Mouse (Mus musculus): ENCODE results near the gene Klf6.

The Klf6 gene

DNA sequence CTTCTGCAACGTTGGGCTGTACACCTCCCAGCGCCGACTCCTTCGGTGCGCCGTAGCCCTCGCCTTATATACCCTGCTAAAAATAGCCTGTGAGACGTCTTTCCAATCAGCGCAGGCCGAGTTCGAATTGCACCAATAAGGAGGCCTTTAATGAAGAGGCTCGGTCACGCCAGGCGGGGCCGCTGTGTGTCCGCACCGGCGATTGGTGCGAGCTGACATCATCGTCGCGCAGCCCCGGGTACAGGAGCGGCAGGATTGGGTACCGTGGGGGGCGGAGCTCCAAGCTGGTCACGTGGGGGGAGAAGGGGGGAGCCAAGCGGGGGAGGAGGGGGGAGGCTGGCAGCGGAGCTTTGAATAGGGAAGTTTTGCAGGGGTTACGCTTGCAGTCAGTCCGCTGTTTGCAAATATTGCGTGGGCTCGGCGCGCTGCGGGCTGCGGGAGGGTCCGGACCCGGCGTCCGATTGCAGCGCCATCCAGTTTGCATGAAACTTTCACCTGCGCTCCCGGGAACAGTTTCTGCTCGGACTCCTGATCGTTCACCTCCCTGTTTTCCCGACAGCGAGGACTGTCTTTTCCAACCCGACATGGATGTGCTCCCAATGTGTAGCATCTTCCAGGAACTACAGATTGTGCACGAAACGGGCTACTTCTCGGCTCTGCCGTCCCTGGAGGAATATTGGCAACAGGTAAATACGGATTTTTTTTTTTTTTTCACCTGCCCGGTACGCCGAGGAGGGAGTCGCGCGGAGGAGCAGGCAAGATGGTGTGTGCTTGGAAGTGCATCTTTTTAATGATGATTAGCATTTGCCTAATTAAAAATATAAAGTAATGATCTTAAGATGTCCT is at the start of gene Klf6:
Klf6 (plus strand) TSS at position 326 of the 846 bp plus-strand sequence.
- DNase-seq (ENCODE audit: low spot score): peak; percentile 99

DNA sequence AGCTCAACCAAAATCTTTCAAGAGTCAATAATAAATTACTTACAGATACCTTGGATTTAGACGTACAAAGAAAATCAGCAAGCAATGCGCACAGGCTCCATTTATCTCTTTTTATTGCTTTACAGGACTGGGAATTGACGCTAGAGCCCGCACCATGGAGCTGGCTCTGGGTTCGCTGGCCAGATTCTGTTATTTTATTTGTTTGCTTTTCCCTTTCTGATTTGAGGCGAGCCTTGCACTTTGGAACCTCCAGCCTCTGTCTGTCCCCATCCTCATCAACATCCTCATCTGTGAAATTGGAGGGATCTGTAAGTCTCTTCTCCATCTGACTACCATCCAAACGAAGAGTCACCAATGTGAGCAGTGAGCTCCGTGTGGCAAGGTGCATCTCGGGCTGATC is 47.8 kb upstream of the Klf6 start:
- DNase-seq (ENCODE audit: low spot score): no peak

DNA sequence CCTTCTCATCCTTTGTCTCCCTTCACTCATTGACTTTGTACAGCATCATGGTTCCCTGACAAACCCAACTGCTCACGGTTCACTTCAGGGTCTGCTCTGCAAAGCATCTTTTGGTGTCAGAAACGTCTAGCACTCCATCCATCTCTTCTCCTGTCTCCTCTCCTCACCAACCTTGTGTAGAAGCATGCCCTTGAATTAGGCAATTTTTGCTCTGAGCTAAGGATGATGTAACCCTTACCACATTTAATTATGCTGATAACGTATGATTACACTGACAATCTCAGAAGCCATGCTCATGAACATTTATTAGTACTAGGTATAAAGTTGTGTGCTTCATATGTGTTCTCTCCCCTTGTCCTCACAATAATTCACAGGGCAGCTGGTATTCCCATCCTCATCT is 44.0 kb upstream of the Klf6 start:
- DNase-seq (ENCODE audit: low spot score): no peak

DNA sequence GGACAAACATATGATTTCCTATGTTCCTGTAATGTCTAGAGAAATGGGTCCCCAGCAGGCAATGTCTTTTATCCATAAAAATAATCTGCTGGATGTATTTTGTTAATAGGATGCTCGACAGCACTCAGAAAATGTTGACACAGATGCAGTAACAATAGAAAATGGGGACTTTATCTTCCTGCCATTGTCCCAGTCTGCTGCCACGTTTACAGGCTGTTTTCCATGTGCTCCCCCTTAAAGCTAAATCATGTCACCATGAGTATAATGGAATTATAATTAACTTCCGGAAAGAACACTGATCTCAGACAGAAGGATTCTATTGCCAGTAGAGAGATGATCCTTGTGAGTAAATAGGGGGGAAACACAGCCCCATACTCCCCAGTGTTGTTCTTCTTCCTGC is 42.1 kb upstream of the Klf6 start:
- no peak for DNase-seq (ENCODE audit: low spot score)

DNA sequence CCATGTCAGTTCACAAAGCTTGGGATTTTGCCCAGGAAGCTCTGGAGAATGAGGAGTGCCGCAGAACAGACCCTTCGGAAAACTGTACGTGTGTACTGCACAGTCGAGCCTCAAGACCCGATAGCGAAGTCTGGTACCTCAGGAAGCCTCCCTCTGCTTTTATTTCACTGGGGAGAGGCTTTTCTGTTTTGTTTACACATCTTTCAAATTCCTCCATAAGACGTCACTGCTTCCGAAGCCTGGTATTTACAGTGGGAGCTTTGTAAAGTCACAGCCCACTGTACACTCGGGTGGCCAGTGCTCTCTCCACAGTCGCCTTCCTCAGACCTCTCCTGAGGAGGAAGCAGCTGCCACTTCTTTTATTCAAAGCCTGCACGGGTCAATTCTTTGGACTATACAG is 38.7 kb upstream of the Klf6 start:
- DNase-seq (ENCODE audit: low spot score): no peak

DNA sequence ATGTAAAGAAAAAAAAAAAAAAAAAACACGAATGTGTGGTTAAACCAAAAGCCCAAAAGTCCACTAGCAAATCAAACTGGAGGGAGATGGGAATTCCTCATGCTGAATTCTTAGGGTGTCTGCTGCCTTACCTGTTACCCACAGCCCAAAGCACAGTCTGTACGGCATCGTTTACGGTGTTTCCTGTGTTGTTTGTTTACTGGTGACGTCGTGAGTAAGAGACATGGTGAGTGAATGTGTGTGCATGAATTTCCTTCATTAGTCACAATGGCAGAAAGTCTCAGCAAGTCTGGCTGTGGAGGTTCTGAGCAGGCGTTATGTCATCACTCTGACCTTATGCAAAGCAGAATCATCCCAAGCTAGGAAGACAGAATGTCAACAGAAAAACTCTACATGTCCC is 38.1 kb upstream of the Klf6 start:
- DNase-seq (ENCODE audit: low spot score): no peak

DNA sequence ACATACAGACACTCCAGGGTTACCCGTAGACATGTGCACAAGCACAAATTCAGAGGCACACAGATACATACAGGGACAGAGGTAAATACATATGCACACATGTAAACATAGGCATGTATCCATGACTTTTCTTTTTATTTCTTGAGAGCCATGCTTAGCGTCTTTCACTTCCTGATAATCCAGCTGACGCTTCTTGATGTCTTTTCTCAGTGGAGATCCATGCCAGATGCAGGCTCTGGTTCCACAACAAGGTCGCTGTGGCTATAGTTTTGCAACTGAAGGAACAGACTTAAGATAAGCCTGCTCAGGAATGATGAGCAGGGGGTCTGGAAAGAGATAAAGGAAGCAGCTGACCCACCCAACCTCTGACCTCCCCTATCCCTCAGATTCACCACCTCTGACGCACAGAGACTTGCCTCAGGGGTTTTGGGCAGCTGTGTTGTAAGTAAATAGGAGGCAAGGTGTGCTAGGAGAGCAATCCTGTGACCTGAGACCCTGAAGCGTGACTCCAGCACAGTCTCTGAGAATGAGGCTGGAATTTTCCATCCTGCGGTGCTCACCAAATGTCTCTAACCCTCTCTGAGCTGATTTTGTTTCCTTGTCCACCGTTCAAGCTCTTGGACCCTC is 37.0 kb upstream of the Klf6 start:
- no peak for DNase-seq (ENCODE audit: low spot score)

DNA sequence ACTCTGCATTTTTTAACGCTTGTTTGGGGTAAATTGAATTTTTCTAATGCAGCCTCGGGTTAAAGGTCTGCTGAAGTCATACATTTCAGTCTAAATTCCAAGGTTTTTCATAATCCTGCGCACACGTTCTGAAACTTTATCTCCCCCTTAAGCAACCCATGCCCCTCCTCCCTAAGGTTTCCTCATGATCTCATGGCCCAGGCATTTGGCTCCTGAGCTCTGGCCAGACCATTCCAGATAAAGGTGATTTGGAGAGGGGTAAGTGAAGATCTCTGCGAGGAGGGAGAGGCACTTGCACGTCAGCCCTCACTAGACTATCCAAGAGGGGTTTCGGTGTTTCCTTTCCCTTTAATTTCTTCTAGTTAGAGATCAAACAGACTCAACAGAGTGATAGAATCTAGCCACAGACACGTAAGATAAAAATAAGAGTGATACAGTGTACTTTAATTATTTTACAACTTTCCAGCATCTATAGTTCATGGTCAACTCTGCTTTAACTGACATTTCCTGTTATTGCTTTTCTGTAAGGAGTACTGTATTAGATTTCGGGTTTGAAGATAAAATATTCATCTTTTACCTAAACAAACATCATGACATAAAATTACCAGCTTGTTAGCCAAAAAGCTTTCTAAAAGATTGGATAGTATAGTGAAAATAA is 35.0 kb upstream of the Klf6 start:
- peak; percentile 32 for DNase-seq (ENCODE audit: low spot score)

DNA sequence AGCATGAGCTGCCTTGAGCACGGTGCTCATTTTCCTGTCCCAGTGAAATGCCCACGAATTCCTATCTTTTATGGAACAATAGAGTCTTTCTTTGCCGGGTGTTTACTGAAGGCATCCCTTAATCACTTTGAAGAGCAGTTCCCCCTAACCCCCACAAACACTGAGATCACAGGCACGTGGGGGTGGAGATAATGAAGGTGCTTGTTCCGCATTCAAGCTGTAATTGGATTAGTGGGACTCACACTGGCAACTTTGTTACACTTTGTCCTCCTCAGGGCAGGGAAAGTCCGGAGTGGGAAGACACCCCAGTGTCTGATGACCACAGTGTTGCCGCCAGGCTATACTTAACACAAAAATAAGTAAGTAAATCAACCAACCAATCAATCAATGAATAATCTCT is 29.3 kb upstream of the Klf6 start:
- DNase-seq (ENCODE audit: low spot score): no peak

DNA sequence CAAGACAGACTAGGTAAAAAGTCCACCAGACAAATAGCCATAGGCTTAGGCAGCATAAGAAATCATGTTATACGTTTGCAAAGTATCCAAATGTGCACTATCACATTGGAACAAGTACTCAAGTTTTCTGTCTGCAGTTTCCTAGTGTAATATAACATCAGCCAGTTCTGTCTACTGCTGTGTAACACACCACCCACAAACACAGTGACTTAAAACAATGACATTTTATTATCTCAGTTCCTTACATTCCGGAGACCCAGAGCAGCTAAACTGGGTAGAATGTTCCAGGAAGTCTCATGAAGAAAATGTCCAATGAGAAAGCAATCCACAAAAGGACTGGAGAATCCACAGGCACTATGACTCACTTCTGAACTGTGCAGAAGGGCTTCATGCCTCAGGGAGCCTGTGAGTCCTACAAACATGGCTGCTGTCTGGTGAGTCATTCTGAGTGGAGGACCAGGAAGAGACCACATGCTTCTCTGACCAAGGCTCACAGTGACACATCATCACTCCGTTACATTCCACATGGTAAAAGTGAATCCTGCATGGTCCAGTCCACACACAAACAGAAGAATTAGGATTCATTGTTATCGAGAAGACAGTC is 24.0 kb upstream of the Klf6 start:
- DNase-seq (ENCODE audit: low spot score): peak; percentile 35

DNA sequence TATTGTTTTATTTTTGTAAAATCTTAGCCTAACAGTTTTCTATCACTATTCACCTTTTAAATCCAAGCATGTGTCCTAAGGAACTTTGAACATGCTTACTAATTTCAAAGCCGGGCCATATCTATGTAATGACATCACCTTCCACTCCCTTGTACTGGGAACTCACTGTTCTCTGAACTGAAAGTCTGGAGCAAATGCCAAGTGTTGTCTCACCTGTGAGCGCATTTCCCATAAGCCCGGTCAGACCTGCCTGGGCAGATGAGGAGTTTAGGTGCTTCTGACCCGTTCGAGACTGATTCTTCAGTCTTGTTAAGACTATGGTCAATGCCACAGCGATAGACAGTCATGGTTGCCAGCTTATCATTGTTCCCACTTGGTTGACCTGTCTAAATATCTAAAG is 19.9 kb upstream of the Klf6 start:
- peak; percentile 78 for DNase-seq (ENCODE audit: low spot score)

DNA sequence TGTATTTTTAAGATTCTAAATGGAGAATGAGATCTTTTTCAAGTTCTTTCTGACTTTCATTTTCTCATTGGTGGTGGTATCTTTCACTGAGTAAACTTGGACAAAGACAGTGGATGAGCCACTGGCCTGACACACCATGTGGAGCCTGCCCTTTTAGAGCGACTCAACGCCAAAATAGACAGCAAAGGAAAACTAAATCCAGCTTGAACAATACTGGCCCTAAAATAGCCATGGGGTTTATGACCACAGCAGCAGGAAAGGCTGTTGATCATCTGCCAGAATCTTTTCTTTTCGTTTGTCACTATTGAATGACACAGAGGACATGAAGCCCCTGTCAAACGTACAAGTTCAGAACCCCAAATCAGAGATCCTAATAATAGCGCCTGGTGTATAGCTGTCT is 18.4 kb upstream of the Klf6 start:
- DNase-seq (ENCODE audit: low spot score): no peak

DNA sequence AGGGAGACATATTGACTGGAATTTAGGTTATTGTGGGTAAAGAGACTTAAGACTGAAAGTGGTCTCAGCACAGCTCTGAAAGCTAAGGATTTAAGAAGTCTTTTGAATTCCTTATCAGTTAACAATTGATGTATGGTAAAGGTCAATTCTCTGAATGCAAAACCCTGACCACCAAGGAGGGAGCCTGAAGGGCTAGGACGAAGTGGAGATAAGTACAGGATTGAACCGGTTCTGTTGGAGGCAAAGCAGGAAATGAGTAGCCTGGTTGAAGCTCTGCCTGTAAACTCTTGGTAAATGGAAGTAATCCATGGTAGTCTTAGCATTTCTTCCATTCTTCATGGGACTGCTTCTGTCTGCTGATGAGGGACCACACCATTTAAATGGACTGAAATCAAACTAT is 17.5 kb upstream of the Klf6 start:
- DNase-seq (ENCODE audit: low spot score): no peak

DNA sequence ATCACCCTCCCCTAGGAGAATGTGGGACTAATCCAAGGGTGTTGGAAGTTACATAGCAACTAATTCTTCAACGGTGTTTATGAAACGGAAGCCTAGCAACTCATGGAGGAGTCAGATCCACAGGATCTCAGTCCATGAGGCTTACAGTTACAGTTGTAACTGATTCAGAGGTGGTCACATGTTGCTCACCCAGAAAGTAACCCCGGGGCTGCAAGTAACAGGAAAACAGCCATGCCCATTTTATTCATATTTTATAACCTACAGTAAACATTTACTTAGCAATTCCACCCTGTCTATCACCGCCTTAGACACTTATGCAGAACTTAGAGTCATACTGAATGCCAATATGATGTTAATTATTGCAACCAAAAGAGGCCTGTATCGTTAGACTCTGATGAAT is 16.9 kb upstream of the Klf6 start:
- no peak for DNase-seq (ENCODE audit: low spot score)

DNA sequence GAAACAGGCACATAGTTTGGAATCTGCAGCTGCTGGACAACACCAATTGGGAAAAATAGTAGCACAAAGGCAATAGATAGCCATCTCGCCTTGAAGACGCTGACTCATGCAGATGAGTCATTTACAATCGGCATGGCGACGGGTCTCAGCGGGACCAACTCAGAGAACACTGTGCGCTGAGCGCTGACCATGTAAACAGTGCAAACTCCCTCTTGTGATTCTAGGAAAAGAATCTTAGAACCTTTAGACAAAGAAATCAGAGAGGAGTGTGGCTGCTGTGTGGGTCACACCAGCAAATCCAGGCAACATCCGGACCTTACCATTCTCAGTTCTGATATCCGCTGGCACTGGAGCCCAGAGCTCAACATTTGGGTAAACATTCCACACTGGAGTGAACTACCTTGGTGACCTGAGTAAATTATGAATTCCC is 16.1 kb upstream of the Klf6 start:
- peak; percentile 81 for DNase-seq (ENCODE audit: low spot score)

DNA sequence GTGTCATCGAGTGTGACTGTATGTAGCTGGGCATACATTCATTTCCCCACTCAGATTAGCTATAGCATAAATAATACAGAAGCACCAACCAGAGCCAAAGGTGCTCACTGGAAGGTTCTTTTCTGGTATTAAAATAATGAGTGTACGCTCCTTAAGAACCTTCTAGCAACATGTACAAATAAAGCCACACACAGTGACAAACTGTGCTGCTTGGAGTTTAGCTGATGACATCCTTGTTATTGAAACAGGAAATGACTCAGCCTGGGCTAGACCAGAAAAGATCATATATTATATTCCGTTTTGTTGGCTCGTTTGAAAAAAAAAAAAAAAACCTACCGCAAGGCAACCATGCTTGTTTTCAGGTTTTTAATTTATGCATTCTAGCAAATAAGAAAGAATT is 15.7 kb upstream of the Klf6 start:
- DNase-seq (ENCODE audit: low spot score): no peak

DNA sequence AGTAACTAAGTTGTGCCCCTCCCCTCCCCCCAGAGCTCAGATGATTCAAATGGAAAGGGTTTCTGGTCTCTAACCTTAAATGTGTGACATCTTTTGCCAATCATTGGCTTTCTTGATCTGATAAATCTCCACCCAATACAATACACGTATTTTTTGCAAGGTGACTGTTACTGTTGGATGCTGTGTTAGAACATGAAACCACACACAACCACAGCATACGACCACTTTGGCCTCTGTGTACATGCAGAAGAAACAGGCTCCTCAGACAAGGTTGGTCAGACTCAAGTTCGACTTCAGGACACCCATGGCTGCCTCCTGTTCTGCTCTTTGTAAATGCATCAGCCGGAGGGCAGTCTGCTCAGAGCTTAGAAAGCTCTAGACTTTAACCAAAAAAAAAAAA is 14.4 kb upstream of the Klf6 start:
- DNase-seq (ENCODE audit: low spot score): no peak

DNA sequence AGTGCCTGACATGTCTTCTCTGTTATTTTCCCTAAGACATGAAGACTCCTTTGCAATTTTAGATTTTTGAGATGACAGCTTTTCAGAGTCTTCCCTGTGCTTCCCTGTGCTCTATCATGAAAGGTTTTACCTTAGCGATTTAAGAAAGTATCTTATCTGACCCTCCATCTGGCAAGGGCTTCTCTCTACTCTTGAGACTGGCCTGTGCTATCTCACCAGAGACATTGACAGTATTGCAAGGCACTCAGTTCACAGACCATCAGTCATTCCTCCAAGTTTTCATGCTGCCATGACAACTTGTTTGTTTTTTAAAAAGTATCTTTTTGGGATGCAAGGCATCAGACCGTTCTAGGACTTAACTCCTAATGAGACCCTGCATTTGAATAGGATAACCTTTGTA is 13.5 kb upstream of the Klf6 start:
- no peak for DNase-seq (ENCODE audit: low spot score)

DNA sequence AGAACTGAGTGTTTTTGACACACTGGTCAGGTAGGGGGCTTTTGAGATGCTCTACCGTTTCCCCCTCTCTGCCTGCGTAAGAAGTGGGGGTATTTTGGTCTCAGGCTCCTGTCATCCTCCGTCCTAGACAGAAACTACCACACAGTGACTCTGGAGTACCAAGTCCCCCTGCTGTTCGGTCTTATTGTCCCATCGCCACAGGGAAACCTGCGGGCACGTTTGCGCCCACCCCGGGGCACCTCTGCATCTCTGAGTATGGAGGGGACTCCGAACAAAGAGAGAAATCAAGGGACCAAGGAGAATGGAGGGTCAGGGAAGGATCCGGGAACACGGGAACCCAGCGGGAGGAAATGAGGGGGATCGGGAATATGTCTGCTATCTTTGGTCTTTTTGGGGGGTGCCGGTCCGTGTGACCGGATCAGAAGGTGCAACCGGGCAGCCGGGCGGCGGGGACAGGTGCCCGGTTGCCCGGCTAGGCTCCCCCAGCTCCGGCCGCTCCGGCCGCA is 578 bp upstream of the Klf6 start:
- DNase-seq (ENCODE audit: low spot score): peak; percentile 50

DNA sequence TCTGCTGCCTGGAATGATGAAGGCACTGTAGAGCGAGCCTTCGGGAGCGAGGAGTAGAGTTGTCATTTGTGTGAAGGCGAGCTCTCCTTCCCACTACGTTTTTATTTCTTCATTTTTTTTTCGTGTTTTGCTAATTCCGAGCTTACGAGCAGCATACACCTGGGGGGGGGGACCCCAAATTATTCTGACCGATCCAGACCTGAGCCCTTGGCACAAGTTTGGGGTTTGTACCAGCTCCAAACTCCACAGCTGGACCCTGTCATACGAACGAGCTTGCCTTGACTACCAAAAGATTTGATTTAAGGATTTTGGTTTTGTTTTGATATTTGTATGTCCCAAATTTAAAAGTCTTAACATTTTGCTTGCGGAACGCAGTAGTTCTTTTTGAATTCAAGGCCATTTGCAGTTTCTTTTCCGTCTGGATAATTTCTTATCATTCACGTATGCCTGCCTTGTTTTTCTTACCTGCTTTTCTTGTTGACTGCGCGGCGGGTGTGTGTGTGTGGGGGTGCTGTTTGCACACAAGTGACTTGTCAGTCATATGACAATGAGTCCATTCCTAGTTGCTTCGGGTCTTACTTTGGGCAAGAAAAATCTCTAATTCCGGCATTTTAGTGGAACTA is 832 bp downstream of the Klf6 start:
- DNase-seq (ENCODE audit: low spot score): peak; percentile 69

DNA sequence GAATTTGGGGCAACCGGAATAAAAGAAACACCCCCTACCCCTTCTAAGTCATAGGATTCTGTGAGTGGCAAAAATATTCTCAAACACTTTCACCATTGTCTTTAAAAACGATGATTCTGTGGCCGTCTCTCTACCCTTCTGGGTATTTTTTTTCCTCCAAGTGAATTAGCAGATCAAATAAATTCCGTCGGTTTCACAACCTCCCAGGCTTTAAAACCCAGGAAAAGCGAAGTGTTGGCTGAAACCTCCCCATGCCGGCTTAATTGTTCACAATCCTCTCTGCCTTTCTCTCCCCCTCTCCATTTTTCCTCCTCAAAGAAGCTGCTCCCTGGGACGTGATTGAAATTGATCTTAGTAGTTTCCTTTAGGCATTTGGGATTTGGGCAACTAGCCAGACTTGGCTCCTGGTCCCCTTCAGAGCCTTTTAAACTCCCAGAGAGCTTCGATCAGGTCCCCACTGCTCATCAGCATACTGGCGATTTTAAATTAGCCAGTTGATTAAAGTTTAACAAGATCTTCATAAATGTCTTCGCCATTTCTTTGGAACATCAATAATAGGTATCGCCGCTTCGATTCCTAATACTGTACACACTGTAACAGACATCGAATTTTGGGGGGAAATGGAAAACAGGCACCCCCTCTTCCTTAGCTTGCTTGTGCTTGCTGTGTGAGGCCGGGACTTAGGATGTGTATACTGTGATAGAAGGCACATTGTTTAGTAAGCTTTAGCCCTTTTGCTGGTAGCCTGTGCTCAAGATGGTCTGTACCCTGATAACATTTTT is 1.5 kb downstream of the Klf6 start:
- DNase-seq (ENCODE audit: low spot score): peak; percentile 26

Data from urinary bladder, postnatal 14 days (tissue).